Mouse (Mus musculus): ENCODE data around the gene Pygo1. TPM values are rescaled to one million over a fixed set of nuclear protein-coding genes. Genes with fewer than 3 reads are reported as not detected.
A peak's percentile ranks its signal among the peaks of the same experiment; 100 is the strongest.

Gene Pygo1
- polyA plus RNA-seq, 1 experiment = 0.04 TPM

- H3K4me3 ChIP-seq (ENCODE audit: insufficient read depth, poor library complexity, severe bottlenecking) = no peak overlapping the region
- H3K79me3 ChIP-seq (ENCODE audit: low read depth) = no peaks in the 10 kb centered on the region
- H3K36me3 ChIP-seq (ENCODE audit: control insufficient read depth, insufficient read depth) = no peaks in the 10 kb centered on the region
- peaks cover 9% of the 10 kb centered on the region for H3K27me3 ChIP-seq (ENCODE audit: control insufficient read depth, insufficient read depth, insufficient read length)
- no peaks in the 10 kb centered on the region for H3K79me2 ChIP-seq (ENCODE audit: control insufficient read depth, insufficient read depth)
- no peak overlapping the region for H3ac ChIP-seq (ENCODE audit: control insufficient read depth, insufficient read length, low read depth)
- TF ChIP-seq CTCF (IDR thresholded peaks at IDR 0.05; ENCODE audit: control insufficient read depth, insufficient read depth, insufficient read length) = peak; percentile 45
- no peak for TF ChIP-seq FOSL1 (IDR thresholded peaks at IDR 0.05; ENCODE audit: insufficient read depth, low read length, poor library complexity, severe bottlenecking)
- TF ChIP-seq CEBPB (IDR thresholded peaks at IDR 0.05; ENCODE audit: low read depth) = no peak
These were observed 30.1 kb downstream of the Pygo1 start for GRCm38 (mm10) chr9:72955546-72955945.

- no peak within 1 kb of the TSS for H3ac ChIP-seq (ENCODE audit: control insufficient read depth, insufficient read length, low read depth)
- no peak within 1 kb of the TSS for H3K4me3 ChIP-seq (ENCODE audit: insufficient read depth, poor library complexity, severe bottlenecking)
- H3K79me2 ChIP-seq (ENCODE audit: control insufficient read depth, insufficient read depth) = no peaks in the 10 kb centered on the region
- H3K36me3 ChIP-seq (ENCODE audit: control insufficient read depth, insufficient read depth) = no peaks in the 10 kb centered on the region
- H3K79me3 ChIP-seq (ENCODE audit: low read depth) = no peaks in the 10 kb centered on the region
- TF ChIP-seq USF1 (IDR thresholded peaks at IDR 0.05; ENCODE audit: low read depth) (no peak), FOSL1 (IDR thresholded peaks at IDR 0.05; ENCODE audit: insufficient read depth, low read length, poor library complexity, severe bottlenecking) (no peak), MYOD1 (IDR thresholded peaks at IDR 0.05; ENCODE audit: control insufficient read depth, insufficient read length, low read depth) (no peak), CTCF (IDR thresholded peaks at IDR 0.05; ENCODE audit: control insufficient read depth, insufficient read depth, insufficient read length) (no peak)
- H3K27me3 ChIP-seq (ENCODE audit: control insufficient read depth, insufficient read depth, insufficient read length) = peaks cover 6% of the 10 kb centered on the region
These were observed 33.3 kb downstream of the Pygo1 start, which contains the start of the genes Dyx1c1 and Gm44503 for GRCm38 (mm10) chr9:72958521-72959450. Gene Dyx1c1, plus strand, starts transcription at chr9:72958785. Gene Gm44503, plus strand, starts transcription at chr9:72958852.

- no peak for TF ChIP-seq MYOD1 (IDR thresholded peaks at IDR 0.05; ENCODE audit: control insufficient read depth, insufficient read length, low read depth)
- no peak for TF ChIP-seq USF1 (IDR thresholded peaks at IDR 0.05; ENCODE audit: low read depth)
- TF ChIP-seq MAX (IDR thresholded peaks at IDR 0.05) = no peak
- TF ChIP-seq CTCF (IDR thresholded peaks at IDR 0.05; ENCODE audit: control insufficient read depth, insufficient read depth, insufficient read length) = no peak
- TF ChIP-seq FOSL1 (IDR thresholded peaks at IDR 0.05; ENCODE audit: insufficient read depth, low read length, poor library complexity, severe bottlenecking) = no peak
- no peak for TF ChIP-seq MYOG (IDR thresholded peaks at IDR 0.05; ENCODE audit: control insufficient read depth, extremely low read depth, insufficient read length)
- TF ChIP-seq CEBPB (IDR thresholded peaks at IDR 0.05; ENCODE audit: low read depth) = no peak
- peaks cover 9% of the 10 kb centered on the region for H3K27me3 ChIP-seq (ENCODE audit: control insufficient read depth, insufficient read depth, insufficient read length)
- no peak overlapping the region for H3ac ChIP-seq (ENCODE audit: control insufficient read depth, insufficient read length, low read depth)
- H3K36me3 ChIP-seq (ENCODE audit: control insufficient read depth, insufficient read depth) = no peaks in the 10 kb centered on the region
- H3K4me3 ChIP-seq (ENCODE audit: insufficient read depth, poor library complexity, severe bottlenecking) = no peak overlapping the region
- no peaks in the 10 kb centered on the region for H3K79me3 ChIP-seq (ENCODE audit: low read depth)
- no peaks in the 10 kb centered on the region for H3K79me2 ChIP-seq (ENCODE audit: control insufficient read depth, insufficient read depth)
These were observed 35.9 kb downstream of the Pygo1 start for GRCm38 (mm10) chr9:72961346-72961745.

- no peak overlapping the region for H3ac ChIP-seq (ENCODE audit: control insufficient read depth, insufficient read length, low read depth)
- H3K4me3 ChIP-seq (ENCODE audit: insufficient read depth, poor library complexity, severe bottlenecking) = no peak overlapping the region
- H3K79me2 ChIP-seq (ENCODE audit: control insufficient read depth, insufficient read depth) = no peaks in the 10 kb centered on the region
- H3K79me3 ChIP-seq (ENCODE audit: low read depth) = no peaks in the 10 kb centered on the region
- TF ChIP-seq MYOD1 (IDR thresholded peaks at IDR 0.05; ENCODE audit: control insufficient read depth, insufficient read length, low read depth) = no peak
- TF ChIP-seq CEBPB (IDR thresholded peaks at IDR 0.05; ENCODE audit: low read depth) = no peak
- no peak for TF ChIP-seq MYOG (IDR thresholded peaks at IDR 0.05; ENCODE audit: control insufficient read depth, extremely low read depth, insufficient read length)
- TF ChIP-seq CTCF (IDR thresholded peaks at IDR 0.05; ENCODE audit: control insufficient read depth, insufficient read depth, insufficient read length) = no peak
- TF ChIP-seq USF1 (IDR thresholded peaks at IDR 0.05; ENCODE audit: low read depth) = no peak
- no peak for TF ChIP-seq FOSL1 (IDR thresholded peaks at IDR 0.05; ENCODE audit: insufficient read depth, low read length, poor library complexity, severe bottlenecking)
- no peak for TF ChIP-seq MAX (IDR thresholded peaks at IDR 0.05)
- H3K27me3 ChIP-seq (ENCODE audit: control insufficient read depth, insufficient read depth, insufficient read length) = peaks cover 9% of the 10 kb centered on the region
- no peaks in the 10 kb centered on the region for H3K36me3 ChIP-seq (ENCODE audit: control insufficient read depth, insufficient read depth)
These were observed 36.5 kb downstream of the Pygo1 start for GRCm38 (mm10) chr9:72961959-72962358.

- H3K36me3 ChIP-seq (ENCODE audit: control insufficient read depth, insufficient read depth) = no peaks in the 10 kb centered on the region
- no peaks in the 10 kb centered on the region for H3K79me3 ChIP-seq (ENCODE audit: low read depth)
- TF ChIP-seq MYOG (IDR thresholded peaks at IDR 0.05; ENCODE audit: control insufficient read depth, extremely low read depth, insufficient read length) (no peak), CTCF (IDR thresholded peaks at IDR 0.05; ENCODE audit: control insufficient read depth, insufficient read depth, insufficient read length) (peak; percentile 2)
- no peaks in the 10 kb centered on the region for H3K79me2 ChIP-seq (ENCODE audit: control insufficient read depth, insufficient read depth)
- no peak overlapping the region for H3K4me3 ChIP-seq (ENCODE audit: insufficient read depth, poor library complexity, severe bottlenecking)
- no peak overlapping the region for H3ac ChIP-seq (ENCODE audit: control insufficient read depth, insufficient read length, low read depth)
- peaks cover 3% of the 10 kb centered on the region for H3K27me3 ChIP-seq (ENCODE audit: control insufficient read depth, insufficient read depth, insufficient read length)
These were observed 43.1 kb downstream of the Pygo1 start for GRCm38 (mm10) chr9:72968349-72969061.

Data from C2C12 (cell line).